Mouse (Mus musculus): ENCODE results near the gene Plcg1.

Gene Plcg1

GRCm38 (mm10) chr2:160735706-160736310 is 4.7 kb downstream of the Plcg1 start:
- no peak for DNase-seq (ENCODE audit: low spot score)

GRCm38 (mm10) chr2:160736466-160736865 is 5.4 kb downstream of the Plcg1 start:
- no peak for DNase-seq (ENCODE audit: low spot score)

GRCm38 (mm10) chr2:160738354-160738753 is 7.3 kb downstream of the Plcg1 start:
- DNase-seq (ENCODE audit: low spot score) = no peak

GRCm38 (mm10) chr2:160739647-160740356 is 8.7 kb downstream of the Plcg1 start:
- DNase-seq (ENCODE audit: low spot score) = no peak

GRCm38 (mm10) chr2:160740521-160741156 is 9.5 kb downstream of the Plcg1 start:
- no peak for DNase-seq (ENCODE audit: low spot score)

- DNase-seq (ENCODE audit: low spot score) = no peak
These were observed 10.5 kb downstream of the Plcg1 start for GRCm38 (mm10) chr2:160741580-160741979.

- DNase-seq (ENCODE audit: low spot score) = no peak
These were observed 11.1 kb downstream of the Plcg1 start for GRCm38 (mm10) chr2:160742161-160742609.

- DNase-seq (ENCODE audit: low spot score) = no peak
These were observed 13.1 kb downstream of the Plcg1 start for GRCm38 (mm10) chr2:160744040-160744822.

GRCm38 (mm10) chr2:160744823-160745210 is 13.7 kb downstream of the Plcg1 start:
- DNase-seq (ENCODE audit: low spot score) = no peak

- no peak for DNase-seq (ENCODE audit: low spot score)
These were observed 14.4 kb downstream of the Plcg1 start for GRCm38 (mm10) chr2:160745497-160745896.

- DNase-seq (ENCODE audit: low spot score) = no peak
These were observed 15.5 kb downstream of the Plcg1 start for GRCm38 (mm10) chr2:160746637-160747036.

- DNase-seq (ENCODE audit: low spot score) = no peak
These were observed 16.0 kb downstream of the Plcg1 start for GRCm38 (mm10) chr2:160747075-160747474.

- no peak for DNase-seq (ENCODE audit: low spot score)
These were observed 25.6 kb downstream of the Plcg1 start for GRCm38 (mm10) chr2:160756583-160757203.

GRCm38 (mm10) chr2:160760433-160761184 is 29.5 kb downstream of the Plcg1 start:
- no peak for DNase-seq (ENCODE audit: low spot score)

GRCm38 (mm10) chr2:160763816-160764215 is 32.7 kb downstream of the Plcg1 start:
- no peak for DNase-seq (ENCODE audit: low spot score)

GRCm38 (mm10) chr2:160764386-160764785 is 33.3 kb downstream of the Plcg1 start:
- DNase-seq (ENCODE audit: low spot score) = no peak

GRCm38 (mm10) chr2:160765096-160765495 is 34.0 kb downstream of the Plcg1 start:
- no peak for DNase-seq (ENCODE audit: low spot score)

- DNase-seq (ENCODE audit: low spot score) = no peak
These were observed 35.3 kb downstream of the Plcg1 start for GRCm38 (mm10) chr2:160766371-160766771.

- no peak for DNase-seq (ENCODE audit: low spot score)
These were observed 36.1 kb downstream of the Plcg1 start for GRCm38 (mm10) chr2:160767201-160767600.

GRCm38 (mm10) chr2:160768097-160768695 is 37.1 kb downstream of the Plcg1 start:
- DNase-seq (ENCODE audit: low spot score) = no peak

GRCm38 (mm10) chr2:160768997-160769396 is 37.9 kb downstream of the Plcg1 start:
- DNase-seq (ENCODE audit: low spot score) = no peak

Measured in layer of hippocampus, adult 9-10 months (tissue).